In the genomic region with DNA sequence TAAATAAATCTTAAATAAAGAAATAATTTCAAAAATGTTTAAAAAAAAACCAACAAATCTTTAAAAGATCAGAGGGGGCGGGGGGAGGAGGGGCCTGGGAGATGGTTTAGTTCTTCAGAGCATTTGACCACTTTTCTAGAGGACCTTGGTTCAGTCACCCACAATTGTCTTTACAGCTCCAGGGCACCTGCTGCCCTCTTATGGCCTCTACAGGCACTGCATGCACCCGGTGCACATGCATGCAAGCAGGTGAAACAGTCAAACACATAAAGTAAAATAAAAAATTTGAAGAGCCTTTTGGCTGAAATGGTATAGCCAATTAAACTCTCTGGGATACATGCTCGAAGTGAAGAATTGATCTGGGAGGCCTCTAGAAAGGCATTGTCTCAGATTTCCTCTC, we compare ENCODE assay signal across 11 mouse cellular contexts.
DNase-seq lines count a peak whose midpoint lies in the region; TF ChIP-seq lines count a peak whose summit lies in the region.
"Had no signal": no experiment of that assay in that cellular context is flagged by ENCODE, and none has a peak within 500 bp of the region (broad histone marks: within the 10 kb centered on the region; RNA-seq: fewer than 3 reads in every experiment).

No protein-coding gene starts in this region.

- H3K27ac ChIP-seq in thymus, adult 2 months (ENCODE audit: control insufficient read depth, insufficient read depth, low read length) = no peak overlapping the region

- no peaks in the 10 kb centered on the region for H3K36me3 ChIP-seq in thymus, adult 2 months (ENCODE audit: control insufficient read depth, insufficient read depth, low read length)

- DNase-seq in cerebellum, postnatal 10 days = peak; percentile 54 to 63
- DNase-seq in cerebellum, adult 9-11 months = no peak
- DNase-seq in lung, adult 2 months = no peak
- no peak for DNase-seq in lung, postnatal 25 days (ENCODE audit: low spot score)
- peak; percentile 10 for DNase-seq in c-Kit-positive CD71-positive TER-119-negative erythroid progenitor cells, embryonic 14.5 days (ENCODE audit: low read depth)
- DNase-seq in thymus, adult 2 months = peak; percentile 51
- no peak for DNase-seq in layer of hippocampus, postnatal 36 days
- no peak for DNase-seq in ovary, postnatal 10 days (ENCODE audit: low spot score)
- DNase-seq: embryo, embryonic 11 days; gastrocnemius, postnatal 25 days; right cerebral cortex, postnatal 14 days had no signal

- TF ChIP-seq CTCF in lung, adult 2 months (IDR thresholded peaks at IDR 0.05; ENCODE audit: insufficient read depth, low read length) = peak; percentile 34; the same call in 1 of the 2 replicates
- peak; percentile 33; the same call in 1 of the 2 replicates for TF ChIP-seq CTCF in thymus, adult 2 months (IDR thresholded peaks at IDR 0.05; ENCODE audit: borderline replicate concordance, control insufficient read depth, extremely low read depth, insufficient read depth, low read length, poor library complexity)

- H3K27me3 ChIP-seq in thymus, adult 2 months (ENCODE audit: control insufficient read depth, insufficient read depth, low read length) = no peaks in the 10 kb centered on the region

- 82% methylated on average over 3 of the region's 3 CpGs for WGBS in lung, adult 2 months
- WGBS in thymus, adult 2 months = 95% methylated on average over 3 of the region's 3 CpGs

- H3K4me3 ChIP-seq in lung, adult 2 months (replicated peaks; ENCODE audit: extremely low read depth, low read depth, low read length) = no peak overlapping the region
- no peak overlapping the region for H3K4me3 ChIP-seq in thymus, adult 2 months (ENCODE audit: control insufficient read depth, insufficient read depth, low read length)

- TF ChIP-seq POLR2A in lung, adult 2 months (IDR thresholded peaks at IDR 0.05; ENCODE audit: borderline replicate concordance, extremely low read depth, low read depth, low read length) = no peak
- TF ChIP-seq POLR2A in thymus, adult 2 months (IDR thresholded peaks at IDR 0.05; ENCODE audit: control insufficient read depth, extremely low read depth, insufficient read depth, low read length, poor library complexity) = no peak

- H3K4me1 ChIP-seq in lung, adult 2 months (ENCODE audit: control insufficient read depth, insufficient read depth, low read length) = no peaks in the 10 kb centered on the region
- H3K4me1 ChIP-seq in thymus, adult 2 months (replicated peaks; ENCODE audit: control insufficient read depth, insufficient read depth, low read length) = no peaks in the 10 kb centered on the region

Comparison
In these comparisons a context has a peak if more than half of its experiments do, and no peak if none do; other contexts are left out.
1. DNase-seq: peak in cerebellum, postnatal 10 days (2 of 2), c-Kit-positive CD71-positive TER-119-negative erythroid progenitor cells, embryonic 14.5 days (single experiment) and thymus, adult 2 months (single experiment); none in cerebellum, adult 9-11 months (single experiment), lung, adult 2 months (single experiment), lung, postnatal 25 days (single experiment), layer of hippocampus, postnatal 36 days (0 of 2) and ovary, postnatal 10 days (single experiment).